Mouse (Mus musculus) c-Kit-positive CD71-positive TER-119-positive erythroid progenitor cells, embryonic 14.5 days (primary cell): ENCODE data around the gene Wdr47.
"Not testable (repeated sequence)": the region's sequence is repeated elsewhere in the genome, so short reads cannot be mapped to it uniquely, and the experiment has no call there.

Experiments used
- DNase-seq: peaks from one replicate; pipeline ENCODE4 v3.0.0-alpha.2; 2013; ENCODE audit warnings: low spot score

The Wdr47 gene

DNA sequence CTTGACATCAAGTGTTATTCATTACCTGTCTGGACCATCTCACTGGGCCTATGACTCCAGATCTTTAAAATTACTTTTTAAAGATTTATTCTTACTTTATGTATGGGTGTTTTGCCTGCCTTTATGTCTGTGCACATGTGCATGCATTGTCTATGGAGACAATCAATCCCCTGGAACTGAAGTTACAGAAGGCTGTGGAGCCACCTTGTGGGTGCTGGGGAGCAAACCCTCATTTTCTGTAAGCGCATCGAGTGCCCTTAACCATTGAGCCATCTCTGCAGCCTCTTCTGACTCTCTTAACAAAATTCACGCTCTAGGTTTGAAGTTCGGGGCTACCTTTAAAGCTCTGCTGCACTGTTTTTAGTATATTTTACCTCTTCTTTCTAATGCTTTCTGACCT, 48.3 kb downstream of the Wdr47 start:
- DNase-seq = no peak

DNA sequence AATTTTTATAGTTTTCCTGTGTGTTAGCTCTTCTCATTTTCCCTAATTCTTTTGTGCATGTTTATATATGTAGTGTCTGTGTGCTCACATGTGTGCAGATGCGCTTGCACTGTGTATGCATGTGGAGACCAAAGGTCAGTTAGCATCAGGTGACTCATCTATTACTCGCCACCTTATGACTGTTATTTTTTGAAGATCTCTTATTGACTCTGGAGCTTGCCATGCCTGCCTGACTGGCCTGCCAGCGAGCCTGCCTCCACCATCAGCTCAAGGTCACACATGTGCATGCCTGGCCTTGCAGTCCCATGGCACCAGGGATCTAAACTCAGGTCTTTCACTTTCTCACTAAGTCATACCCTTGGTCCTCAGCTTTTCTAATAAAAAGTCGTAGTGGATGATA, 49.9 kb downstream of the Wdr47 start:
- no peak for DNase-seq

DNA sequence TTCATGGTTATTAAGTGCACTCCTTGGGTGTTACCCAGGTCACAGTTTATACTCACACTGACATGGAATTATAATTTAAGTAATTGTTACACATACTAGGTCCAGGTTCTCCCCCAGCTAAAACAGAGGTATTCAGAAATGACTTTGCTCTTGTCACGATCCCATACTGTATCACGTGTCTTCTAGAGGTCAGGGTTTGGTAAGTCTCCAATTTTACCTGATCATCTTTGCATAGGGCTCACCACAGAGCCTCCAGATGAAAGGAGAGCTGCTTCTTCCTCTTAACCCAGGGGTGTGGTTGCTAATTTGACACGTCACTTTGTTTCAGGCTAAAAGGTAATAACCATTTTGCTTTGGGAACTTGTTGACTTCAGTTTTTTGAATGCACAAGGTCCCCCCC, 53.8 kb downstream of the Wdr47 start:
- DNase-seq = no peak

DNA sequence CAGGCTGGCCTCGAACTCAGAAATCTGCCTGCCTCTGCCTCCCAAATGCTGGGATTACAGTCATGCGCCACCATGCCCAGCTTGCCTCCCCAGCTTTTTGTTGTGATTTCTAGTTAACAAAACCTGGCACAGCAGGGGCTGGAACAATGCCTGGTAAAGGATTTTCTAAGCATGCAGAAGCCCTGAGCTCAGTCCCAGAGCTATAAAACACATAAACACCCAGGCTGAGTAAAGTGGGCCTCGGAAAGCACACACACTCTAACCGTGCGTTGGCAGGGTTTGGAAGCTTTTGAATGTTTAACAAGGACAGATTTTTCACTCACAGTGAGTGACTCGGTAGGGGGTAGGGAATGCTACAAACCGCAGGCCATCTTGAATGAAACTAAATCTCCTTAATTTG, 55.0 kb downstream of the Wdr47 start:
- DNase-seq = no peak

DNA sequence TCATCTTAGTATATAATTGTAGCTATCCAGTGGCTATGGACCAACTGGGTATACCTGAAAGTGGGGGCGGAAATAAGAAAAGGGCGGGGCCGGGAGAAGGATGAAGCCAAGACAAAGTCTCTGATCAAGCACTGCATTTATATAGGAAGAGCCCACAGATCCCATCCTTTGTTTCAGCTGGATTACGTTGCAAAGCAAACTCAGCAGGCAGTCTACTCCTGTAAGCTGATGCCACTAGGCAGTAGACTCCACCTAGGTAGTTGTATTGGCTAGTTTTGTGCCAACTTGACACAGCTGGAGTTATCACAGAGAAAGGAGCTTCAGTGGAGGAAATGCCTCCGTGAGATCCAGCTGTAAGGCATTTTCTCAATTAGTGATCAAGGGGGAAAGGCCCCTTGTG, 56.6 kb downstream of the Wdr47 start:
- DNase-seq = not testable (repeated sequence)

DNA sequence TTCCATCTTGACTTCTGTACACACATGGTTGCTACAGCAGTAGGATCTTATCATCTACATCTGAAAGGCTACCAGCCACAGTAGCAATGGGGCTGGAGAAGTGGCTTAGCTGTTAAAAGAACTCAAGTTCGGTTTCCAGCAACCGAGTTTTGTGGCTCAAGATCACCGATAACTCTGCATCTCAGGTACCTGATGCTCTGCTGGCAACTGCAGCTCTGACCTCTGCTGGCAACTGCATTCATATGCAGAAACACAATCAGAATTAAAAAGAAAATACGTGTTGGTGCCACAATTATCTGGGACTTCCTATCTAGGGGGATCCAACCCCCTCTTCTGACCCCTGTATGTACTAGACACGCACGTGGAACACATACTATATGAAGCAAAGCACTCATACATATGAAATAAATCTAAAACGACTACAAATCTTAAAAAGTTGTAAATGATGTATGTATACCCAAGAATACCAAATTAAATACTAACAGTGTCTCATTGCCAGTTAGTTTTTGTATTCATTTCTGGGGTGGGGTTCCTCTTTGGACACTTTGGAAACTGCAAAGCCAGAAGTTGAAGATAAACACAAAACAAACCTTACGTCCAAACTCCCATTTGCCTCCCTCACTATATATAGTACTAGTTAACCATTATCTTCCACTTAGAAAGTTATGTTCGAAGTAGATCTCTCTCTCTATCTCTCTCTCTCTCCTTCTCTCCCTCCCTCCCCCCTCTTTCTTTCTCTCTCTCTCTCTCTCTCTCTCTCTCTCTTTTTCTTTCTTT, 62.0 kb downstream of the Wdr47 start:
- peak; percentile 13 for DNase-seq

DNA sequence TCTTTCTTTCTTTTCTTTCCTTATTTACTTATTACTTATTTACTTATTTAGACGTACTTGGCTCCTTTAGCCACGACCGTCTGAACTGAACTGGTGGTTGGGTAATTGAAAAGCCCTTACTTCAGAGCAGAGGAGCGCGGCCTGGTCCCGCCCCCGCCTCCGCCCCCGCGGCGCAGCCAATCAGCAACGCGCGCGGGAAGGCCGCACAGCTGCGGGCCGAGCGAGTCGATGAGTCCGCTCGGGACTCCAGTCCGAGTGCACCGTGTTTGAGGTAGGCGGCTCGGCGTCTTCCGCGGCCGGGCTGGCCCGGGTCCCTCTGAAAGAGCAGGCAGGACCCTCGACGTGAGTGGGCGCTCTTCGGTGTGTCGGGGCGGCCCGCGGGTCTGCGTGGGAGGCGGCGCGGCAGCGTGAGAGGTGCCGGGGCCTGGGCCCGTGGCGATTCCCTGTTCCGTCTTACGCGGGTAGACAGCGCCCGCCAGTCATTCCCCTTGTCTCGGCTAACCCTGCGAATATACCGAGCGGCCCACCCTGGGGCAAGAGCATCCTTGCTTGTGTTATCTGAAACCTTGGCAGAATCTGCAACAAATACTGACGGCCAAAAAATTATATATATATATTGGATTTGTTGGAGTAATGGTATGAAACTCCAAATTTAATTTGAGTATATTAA, 62.8 kb downstream of the Wdr47 start, which contains the start of gene Clcc1:
Clcc1 (plus strand) TSS at position 204 of the 670 bp plus-strand sequence.
- DNase-seq = peak; percentile 88

DNA sequence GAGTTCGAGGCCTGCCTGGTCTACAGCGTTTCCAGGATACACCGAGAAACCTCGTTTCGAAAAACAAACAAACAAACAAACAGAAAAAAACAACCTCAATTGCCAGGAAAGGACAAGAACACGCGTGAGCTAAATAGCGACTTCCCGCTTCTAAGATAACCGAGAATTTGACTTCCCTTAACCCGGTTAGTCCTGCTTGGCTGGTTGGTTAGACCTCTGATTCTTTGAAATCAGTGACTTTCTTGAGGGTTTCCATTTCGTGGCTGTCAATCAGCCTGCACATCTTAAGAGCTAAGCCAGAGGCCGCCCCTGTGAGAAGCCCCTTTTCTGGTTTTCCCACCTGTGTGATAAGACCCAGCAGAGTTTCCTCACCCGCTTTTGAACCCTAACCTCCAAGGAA, 63.5 kb downstream of the Wdr47 start:
- peak; percentile 31 for DNase-seq

DNA sequence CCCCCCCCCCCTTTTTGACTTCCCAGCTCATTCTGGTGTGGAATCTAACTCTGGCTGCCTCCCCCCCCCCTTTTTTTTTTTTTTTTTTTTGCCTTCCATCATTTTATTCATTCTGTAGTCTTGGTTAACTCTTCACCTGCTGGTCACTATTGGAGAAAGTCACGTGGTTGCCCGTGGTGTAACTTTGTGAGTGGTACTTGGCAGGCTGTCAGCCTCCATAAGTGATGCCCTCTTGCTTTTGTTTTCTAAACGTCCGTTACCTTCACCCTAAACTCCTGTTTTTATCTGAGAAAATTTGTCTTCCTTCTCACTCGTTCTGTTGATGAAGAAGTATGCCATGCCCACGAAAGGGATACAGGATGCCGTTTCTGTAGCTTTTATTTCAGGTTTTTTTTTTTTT, 64.4 kb downstream of the Wdr47 start:
- DNase-seq = peak; percentile 6

DNA sequence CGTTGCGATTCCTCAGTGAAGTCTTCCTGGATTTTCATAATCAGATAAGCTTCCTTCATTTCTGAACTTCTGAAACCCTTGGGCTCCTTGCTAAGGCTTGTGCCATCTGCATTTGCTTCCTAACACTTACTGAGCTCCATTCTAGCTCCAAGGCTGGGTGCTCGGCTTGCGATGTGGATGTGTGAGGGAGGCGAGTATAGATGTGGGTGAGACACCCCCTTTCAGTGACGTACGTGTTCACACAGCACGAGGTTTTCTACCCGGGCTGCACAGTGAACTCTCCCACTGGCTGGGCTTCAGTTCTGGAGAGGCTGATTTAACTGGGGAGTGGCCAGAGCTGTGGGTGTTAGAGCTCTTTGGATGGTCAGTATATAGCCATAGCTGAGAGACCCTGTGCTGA, 67.5 kb downstream of the Wdr47 start:
- DNase-seq = no peak

DNA sequence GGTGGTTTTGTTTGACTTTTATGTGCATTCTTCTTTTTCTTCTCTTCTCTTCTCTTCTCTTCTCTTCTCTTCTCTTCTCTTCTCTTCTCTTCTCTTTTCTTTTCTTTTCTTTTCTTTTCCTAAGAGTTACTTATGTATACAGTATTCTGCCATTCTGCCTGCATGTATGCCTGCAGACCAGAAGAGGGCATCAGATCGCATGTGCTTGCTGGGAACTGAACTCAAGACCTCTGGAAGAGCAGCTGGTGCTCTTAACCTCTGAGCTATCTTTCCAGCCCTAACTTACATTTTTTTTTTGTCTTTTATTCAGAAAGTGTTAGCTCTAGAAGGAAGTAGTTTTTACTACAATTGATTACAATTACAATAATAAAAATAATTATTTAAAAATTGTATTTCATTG, 69.9 kb downstream of the Wdr47 start:
- DNase-seq = peak; percentile 17

DNA sequence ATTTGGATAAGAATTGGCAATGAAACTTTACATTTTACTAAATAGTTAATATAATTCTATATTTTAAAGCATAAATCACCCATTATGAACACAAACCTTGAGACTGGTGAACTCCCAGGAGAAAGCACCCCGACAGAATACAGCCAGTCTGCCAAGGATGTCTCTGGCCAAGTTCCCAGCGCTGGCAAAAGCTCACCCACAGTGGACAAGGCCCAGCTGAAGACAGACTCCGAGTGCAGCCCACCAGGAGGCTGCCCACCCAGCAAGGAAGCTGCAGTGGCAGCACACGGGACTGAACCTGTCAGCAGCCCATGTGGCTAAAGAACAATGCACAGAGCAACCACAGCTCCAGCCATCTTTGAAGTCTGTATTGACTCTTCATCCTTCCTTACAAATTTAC, 85.5 kb downstream of the Wdr47 start:
- no peak for DNase-seq

DNA sequence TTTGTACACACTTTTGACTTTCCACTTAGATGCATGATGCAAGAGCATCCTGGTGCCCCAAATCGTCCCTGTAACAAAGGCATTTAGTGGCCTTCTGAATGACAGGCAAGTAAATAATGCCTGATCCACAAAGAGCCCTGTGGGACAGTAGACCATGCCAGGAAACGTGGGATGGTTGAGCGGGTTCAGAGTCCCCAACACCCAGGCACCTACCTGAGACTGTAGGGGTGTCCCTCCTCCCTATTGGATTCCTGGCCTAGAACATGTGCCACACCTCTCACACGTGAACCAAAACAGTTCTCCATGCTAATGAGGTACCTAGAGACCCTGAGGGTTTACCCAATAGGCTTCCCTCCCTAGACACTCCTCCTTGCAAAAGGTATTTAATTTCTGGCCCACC, 89.9 kb downstream of the Wdr47 start:
- no peak for DNase-seq

DNA sequence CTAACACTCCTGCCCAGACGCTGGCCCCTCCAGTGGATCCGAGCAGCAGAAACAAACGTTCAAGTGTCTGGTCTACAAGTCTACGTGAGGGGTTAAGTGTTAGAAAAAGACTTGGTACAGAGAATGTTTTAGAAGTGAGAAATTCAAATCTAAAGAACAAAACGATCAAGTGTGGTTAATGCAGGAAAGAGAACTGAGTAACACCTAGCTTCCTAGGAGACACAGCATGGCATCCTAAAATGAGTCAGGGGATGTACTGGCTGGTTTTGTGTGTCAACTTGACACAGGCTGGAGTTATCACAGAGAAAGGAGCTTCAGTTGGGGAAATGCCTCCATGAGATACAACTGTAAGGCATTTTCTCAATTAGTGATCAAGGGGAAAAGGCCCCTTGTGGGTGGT, 92.5 kb downstream of the Wdr47 start:
- DNase-seq = not testable (repeated sequence)

DNA sequence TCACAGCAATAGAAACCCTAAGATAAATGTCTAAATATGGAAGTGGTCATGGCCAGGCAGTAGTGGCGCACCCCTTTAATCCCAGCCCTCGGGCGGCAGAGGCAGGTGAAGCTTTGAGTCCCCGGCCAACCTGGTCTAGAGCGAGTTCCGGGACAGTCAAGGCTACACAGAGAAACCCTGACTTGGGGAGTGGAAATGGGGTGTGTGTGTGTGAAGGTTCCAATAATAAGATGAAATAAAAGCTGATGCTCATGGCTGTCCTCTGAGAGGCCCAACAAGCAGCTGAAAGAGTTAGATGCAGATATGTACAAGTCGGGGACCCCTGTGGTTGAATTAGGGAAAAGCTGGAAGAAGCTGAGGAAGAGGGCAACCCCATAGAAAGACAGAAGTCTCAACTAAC, 94.6 kb downstream of the Wdr47 start:
- DNase-seq = no peak

DNA sequence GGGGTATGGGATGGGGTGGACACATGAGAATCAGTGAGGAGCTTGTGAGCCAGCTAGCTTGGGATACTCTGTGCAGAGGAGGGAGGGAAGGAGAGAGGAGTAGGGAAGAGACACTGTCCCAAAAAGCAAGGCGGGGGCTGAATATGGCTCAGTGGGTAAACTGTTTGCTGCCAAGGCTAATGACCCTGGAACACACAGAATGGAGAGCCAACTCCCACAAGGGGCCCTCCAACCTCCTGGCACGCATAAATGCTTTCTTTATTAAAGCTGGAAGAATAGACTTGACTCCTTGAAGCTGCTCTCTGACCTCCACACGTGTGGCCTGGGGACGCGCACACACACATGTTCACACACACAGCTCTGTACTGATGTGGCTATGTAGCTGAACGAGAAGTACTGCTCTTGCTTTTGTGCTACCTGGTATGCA, 97.9 kb downstream of the Wdr47 start:
- DNase-seq = no peak

DNA sequence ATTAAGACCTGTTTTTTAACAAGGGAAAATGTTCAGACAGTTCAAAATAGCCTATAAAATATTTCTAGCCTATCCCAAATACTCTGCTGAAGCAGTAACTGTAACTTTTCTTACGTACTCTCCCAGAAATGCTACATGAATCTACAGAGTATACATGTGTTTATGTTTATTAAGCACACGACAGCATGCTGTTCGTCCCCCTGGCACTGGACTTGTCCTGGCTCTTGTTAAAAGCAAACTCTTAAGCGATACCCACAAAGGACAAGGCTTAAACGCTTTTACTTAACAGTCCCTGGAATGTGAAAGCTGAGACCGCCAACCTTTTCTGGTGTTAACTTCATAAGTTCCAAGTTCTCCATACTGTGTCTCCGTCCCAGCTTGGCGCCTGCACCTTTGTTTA, 98.4 kb downstream of the Wdr47 start:
- no peak for DNase-seq

DNA sequence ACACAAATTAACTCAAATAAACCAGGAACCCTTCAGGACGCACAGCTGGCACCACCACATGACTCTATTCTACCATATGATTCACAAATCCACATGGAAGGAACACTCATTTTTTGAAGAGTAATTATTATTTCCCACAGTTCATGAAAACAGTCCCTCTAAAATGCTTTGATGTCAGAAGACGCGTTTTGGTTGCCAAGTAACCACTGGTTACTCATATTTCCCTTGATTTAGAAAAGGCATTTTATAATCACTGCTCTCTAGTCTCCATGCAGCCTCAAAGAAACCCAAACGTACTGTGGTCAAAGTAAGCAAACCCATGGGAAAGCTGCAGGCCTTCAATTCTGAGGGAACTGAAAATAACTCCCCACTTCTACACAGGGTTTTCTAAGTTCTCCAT, 98.9 kb downstream of the Wdr47 start:
- DNase-seq = no peak

DNA sequence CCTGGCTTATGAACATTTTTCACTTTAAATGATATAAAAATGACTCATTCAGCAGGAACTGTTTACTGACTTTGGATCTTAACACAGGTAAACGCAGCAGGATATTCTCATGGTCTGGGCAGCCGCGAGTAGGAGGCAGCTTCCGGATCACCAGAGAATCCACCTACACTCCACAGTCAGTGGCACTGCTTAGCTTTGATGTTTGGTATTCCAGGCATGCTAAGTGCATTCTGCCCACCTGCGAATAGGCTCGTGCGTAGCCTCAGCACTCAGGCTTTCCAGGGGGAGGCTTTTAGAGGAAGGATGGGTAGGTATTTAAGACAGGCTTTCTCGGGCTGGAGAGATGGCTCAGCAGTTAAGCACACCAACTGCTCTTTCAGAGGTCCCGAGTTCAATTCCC, 103.2 kb downstream of the Wdr47 start:
- no peak for DNase-seq
